Mouse (Mus musculus) liver, adult 2 months (tissue): ENCODE results near the gene Tox4.

Experiments used
- CTCF ChIP-seq: fragments of 200-500 bp; IDR thresholded peaks from 2 replicates; pipeline ENCODE4 v1.5.1; 2011; ENCODE audit warnings: low read depth, low read length, control low read depth
- POLR2A ChIP-seq: fragments of 200-500 bp; IDR thresholded peaks from 2 replicates; pipeline ENCODE4 v1.6.1; 2011; ENCODE audit warnings: low read length, control low read depth; ENCODE audit not compliant: insufficient read depth; ENCODE audit errors: extremely low read depth

- TF ChIP-seq POLR2A: no peak
- no peak for TF ChIP-seq CTCF
Observed at GRCm38 (mm10) chr14:52316441-52317225, 37.7 kb downstream of the Tox4 start.
